Mouse (Mus musculus) heart, embryonic 10.5 days (tissue): ENCODE measurements around the gene Cd300ld5. TPM values are rescaled to one million over a fixed set of nuclear protein-coding genes. Genes with fewer than 3 reads are reported as not detected.

Source experiments
- DNase-seq: peaks from one replicate; pipeline ENCODE4 v3.0.0-alpha.2; 2017; ENCODE audit warnings: low spot score
- H3K27ac ChIP-seq: fragments of 300-500 bp; sonication (generic); 2 replicates; pipeline ENCODE4 v1.5.1; 2016; ENCODE audit warnings: mild to moderate bottlenecking
- H3K27me3 ChIP-seq: fragments of 300-500 bp; sonication (generic); 2 replicates; pipeline ENCODE4 v1.6.1; 2016; ENCODE audit warnings: mild to moderate bottlenecking; ENCODE audit not compliant: poor library complexity, insufficient read depth, severe bottlenecking
- H3K36me3 ChIP-seq: fragments of 300-500 bp; sonication (generic); 2 replicates; pipeline ENCODE4 v1.6.1; 2016; ENCODE audit warnings: mild to moderate bottlenecking, moderate library complexity
- H3K4me1 ChIP-seq: fragments of 300-500 bp; sonication (generic); 2 replicates; pipeline ENCODE4 v1.6.1; 2016; ENCODE audit warnings: mild to moderate bottlenecking
- H3K4me3 ChIP-seq: fragments of 300-500 bp; sonication (generic); 2 replicates; pipeline ENCODE4 v1.5.1; 2016; ENCODE audit warnings: mild to moderate bottlenecking, moderate library complexity
- H3K9me3 ChIP-seq: fragments of 300-500 bp; sonication (generic); 2 replicates; pipeline ENCODE4 v1.6.1; 2016; ENCODE audit warnings: mild to moderate bottlenecking, moderate library complexity
- WGBS: fragments of 180-500 bp; shearing (Covaris S2); methylation state at CpG from one replicate; pipeline ENCODE4 v1.1.7; 2016; 5-methylcytosine and 5-hydroxymethylcytosine counted together
- polyA plus RNA-seq: library from polyadenylated mRNA; unstranded; fragments of >200 nt; fragmentation: Nextera tagmentation; extraction: Ambion mirVana; gene quantifications from 2 replicates; pipeline ENCODE4 v1.2.1, GENCODE M21; 2016

The Cd300ld5 gene
- polyA plus RNA-seq, 1 experiment from 2014 or later = not detected

DNA sequence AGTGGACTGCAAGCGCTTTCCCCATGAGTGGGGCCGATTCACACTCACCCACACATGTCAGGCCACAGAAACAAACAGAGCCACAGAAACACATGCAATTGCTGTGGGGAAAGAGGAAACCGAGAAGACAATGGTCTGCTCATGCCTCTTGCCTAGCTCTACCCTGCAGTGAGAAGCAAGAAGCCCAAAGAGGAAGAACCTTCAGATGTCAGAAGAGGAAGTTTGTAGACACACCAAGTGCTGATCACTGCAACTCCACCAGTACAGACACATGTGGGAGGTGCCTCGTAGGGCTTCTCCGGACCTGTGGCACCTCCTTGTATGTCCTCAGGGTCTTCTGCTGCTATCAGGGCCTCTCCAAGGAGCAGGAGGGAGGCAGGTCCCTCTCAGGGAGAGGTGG is 33.5 kb downstream of the Cd300ld5 start:
- H3K9me3 ChIP-seq = no peaks in the 10 kb centered on the region

GRCm38 (mm10) chr11:115001474-115002040 is 36.0 kb downstream of the Cd300ld5 start, which contains the start of gene Cd300c2:
Gene Cd300c2, minus strand, starts transcription at chr11:115001880.
- Histone ChIP-seq H3K4me3 (no peak within 1 kb of the TSS), H3K4me1 (no peaks in the 10 kb centered on the region), H3K9me3 (no peaks in the 10 kb centered on the region), H3K27ac (no peak within 1 kb of the TSS), H3K27me3 (peaks cover 20% of the 10 kb centered on the region), H3K36me3 (no peaks in the 10 kb centered on the region)
- DNase-seq = no peak
- 76% methylated on average over 7 of the region's 7 CpGs for WGBS

More for the DNA sequence above, 33.5 kb downstream of the Cd300ld5 start:
- WGBS = 73% methylated on average over 5 of the region's 5 CpGs
- H3K36me3 ChIP-seq = no peaks in the 10 kb centered on the region
- no peaks in the 10 kb centered on the region for H3K4me1 ChIP-seq
- no peak overlapping the region for H3K4me3 ChIP-seq
- DNase-seq = no peak
- peaks cover 13% of the 10 kb centered on the region for H3K27me3 ChIP-seq
- H3K27ac ChIP-seq = no peak overlapping the region

GRCm38 (mm10) chr11:114989793-114990192 is 47.8 kb downstream of the Cd300ld5 start, which contains the start of gene Cd300ld:
Gene Cd300ld, minus strand, starts transcription at chr11:114989922.
- H3K4me1 ChIP-seq = 0 out of 2 replicates have a peak, but pooled peaks cover 4% of the 10 kb centered on the region
- WGBS = 62% methylated on average over 4 of the region's 4 CpGs
- DNase-seq = no peak
- no peaks in the 10 kb centered on the region for H3K9me3 ChIP-seq
- H3K4me3 ChIP-seq = no peak within 1 kb of the TSS
- H3K36me3 ChIP-seq = no peaks in the 10 kb centered on the region
- H3K27ac ChIP-seq = no peak within 1 kb of the TSS
- H3K27me3 ChIP-seq = no peaks in the 10 kb centered on the region

DNA sequence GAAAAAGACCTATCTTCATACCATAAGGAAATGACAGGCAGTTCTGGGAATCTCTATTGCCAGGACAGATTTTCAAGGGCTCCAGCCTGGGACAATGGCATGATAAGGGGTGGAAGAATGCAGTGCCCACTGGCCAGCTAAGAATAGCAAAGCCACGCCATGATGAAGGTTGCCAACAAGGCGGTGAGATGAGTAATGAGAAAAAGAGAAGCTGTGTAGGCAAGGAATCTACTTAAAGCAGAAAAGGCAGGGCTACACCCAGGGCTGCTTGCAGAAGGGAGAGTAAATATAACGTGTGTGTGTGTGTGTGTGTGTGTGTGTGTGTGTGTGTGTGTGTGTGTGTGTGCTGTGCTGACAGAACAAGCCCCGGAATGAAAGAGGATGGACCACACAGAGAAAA is 55.7 kb downstream of the Cd300ld5 start:
- Histone ChIP-seq H3K4me3 (no peak overlapping the region), H3K4me1 (0 out of 2 replicates have a peak, but pooled peaks cover 4% of the 10 kb centered on the region), H3K9me3 (peaks cover 18% of the 10 kb centered on the region; the same call in 1 of the 2 replicates), H3K27ac (no peak overlapping the region), H3K27me3 (no peaks in the 10 kb centered on the region), H3K36me3 (no peaks in the 10 kb centered on the region)
- 69% methylated on average over 4 of the region's 4 CpGs for WGBS
- DNase-seq = no peak

Other genes with a start within 250 kb of the Cd300ld5 start
- gene Btbd17, start 241.8 kb downstream of the Cd300ld5 start, polyA plus RNA-seq = 0.21 and 0.34 TPM in 2 replicates
- gene Gpr142, start 238.8 kb downstream of the Cd300ld5 start, polyA plus RNA-seq = not detected in 2 replicates
- gene Gprc5c, start 186.6 kb downstream of the Cd300ld5 start, polyA plus RNA-seq = 36.6 and 46.3 TPM in 2 replicates
- gene Cd300a, start 147.7 kb downstream of the Cd300ld5 start, polyA plus RNA-seq = 0.46 and 0.62 TPM in 2 replicates
- 0.48 and 1.0 TPM in 2 replicates for gene Cd300lb, start 103.4 kb downstream of the Cd300ld5 start, polyA plus RNA-seq
- not detected in 2 replicates for gene Cd300c, start 68.6 kb downstream of the Cd300ld5 start, polyA plus RNA-seq
- not detected in 2 replicates for gene Cd300ld, start 47.8 kb downstream of the Cd300ld5 start, polyA plus RNA-seq
- gene Cd300c2, start 35.9 kb downstream of the Cd300ld5 start, polyA plus RNA-seq = 0.35 TPM in 1 of 2 replicates, not detected in the other
- not detected in 2 replicates for gene Cd300ld2, start 21.6 kb downstream of the Cd300ld5 start, polyA plus RNA-seq
- gene Cd300ld4, start 10.8 kb downstream of the Cd300ld5 start, polyA plus RNA-seq = not detected in 2 replicates
- gene Cd300ld3, start 10.6 kb upstream of the Cd300ld5 start, polyA plus RNA-seq = not detected in 2 replicates
- 0.09 and 0.26 TPM in 2 replicates for gene Cd300e, start 24.4 kb upstream of the Cd300ld5 start, polyA plus RNA-seq
- 2.2 and 2.6 TPM in 2 replicates for gene Rab37, start 53.7 kb upstream of the Cd300ld5 start, polyA plus RNA-seq
- gene Cd300lf, start 96.2 kb upstream of the Cd300ld5 start, polyA plus RNA-seq = 0.08 and 0.27 TPM in 2 replicates
- 29.5 and 74.6 TPM in 2 replicates for gene Slc9a3r1, start 125.6 kb upstream of the Cd300ld5 start, polyA plus RNA-seq
- gene Tmem104, start 149.7 kb upstream of the Cd300ld5 start, polyA plus RNA-seq = 9.6 TPM in 2 replicates
- gene Nat9, start 150.1 kb upstream of the Cd300ld5 start, polyA plus RNA-seq = 15.8 and 17.0 TPM in 2 replicates
- gene Grin2c, start 229.5 kb upstream of the Cd300ld5 start, polyA plus RNA-seq = 0.23 and 0.65 TPM in 2 replicates
- gene Fdxr, start 239.3 kb upstream of the Cd300ld5 start, polyA plus RNA-seq = 14.3 and 16.5 TPM in 2 replicates